Mouse (Mus musculus): ENCODE measurements around the gene Rad54l2.

DNA sequence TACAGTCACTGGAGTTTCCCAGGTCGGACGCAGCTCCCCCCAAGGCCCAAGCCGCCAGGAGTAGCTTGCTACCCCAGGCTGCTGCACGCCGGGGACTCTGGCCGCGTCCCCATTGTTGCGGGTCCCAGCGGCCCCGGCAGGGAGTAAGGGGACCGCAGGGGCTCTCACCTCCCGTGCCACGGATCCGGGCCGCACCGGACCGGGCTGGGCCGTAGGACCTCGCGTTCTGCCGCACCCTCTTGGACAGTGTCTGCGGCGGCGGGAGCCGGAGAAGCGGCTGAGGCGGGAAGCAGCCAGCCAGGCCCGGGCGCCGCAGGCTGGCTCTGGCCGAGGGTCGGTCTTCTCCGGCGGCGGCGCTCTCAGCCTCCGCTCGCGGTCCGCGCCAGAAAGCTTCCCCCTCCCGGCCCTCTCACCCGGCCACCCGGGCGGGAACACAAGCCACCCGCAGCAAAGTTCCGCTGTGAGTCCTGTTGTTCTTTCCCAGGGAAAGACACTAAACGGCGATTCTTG is at the start of gene Rad54l2:
- TF ChIP-seq CTCF (IDR thresholded peaks at IDR 0.05; ENCODE audit: low read depth), result no peak
- TF ChIP-seq EP300 (IDR thresholded peaks at IDR 0.05; ENCODE audit: low read depth), result no peak

Data from liver, postnatal 0 days (tissue).